Mouse (Mus musculus) adrenal gland, adult 2 months (tissue): ENCODE results near the gene Dhrs13. TPM values are rescaled to one million over a fixed set of nuclear protein-coding genes. Genes with fewer than 3 reads are reported as not detected.
"Not testable (repeated sequence)": the region's sequence is repeated elsewhere in the genome, so short reads cannot be mapped to it uniquely, and the experiment has no call there.

Source experiments
- DNase-seq: peaks from one replicate; pipeline ENCODE4 v3.0.0; 2021
- polyA plus RNA-seq: library from polyadenylated mRNA; depleted of rRNA; stranded (reverse); fragments of >200 nt; gene quantifications from 2 replicates; pipeline ENCODE4 v1.2.3, GENCODE M21; 2012
- total RNA-seq, 2 experiments: library from RNA; stranded (reverse); gene quantifications; 2 replicates each; pipeline ENCODE4 v1.2.3; 2021

The Dhrs13 gene
- total and polyA plus RNA-seq, 3 experiments, result 8.9 to 20.3 (median 17.3) TPM

DNA sequence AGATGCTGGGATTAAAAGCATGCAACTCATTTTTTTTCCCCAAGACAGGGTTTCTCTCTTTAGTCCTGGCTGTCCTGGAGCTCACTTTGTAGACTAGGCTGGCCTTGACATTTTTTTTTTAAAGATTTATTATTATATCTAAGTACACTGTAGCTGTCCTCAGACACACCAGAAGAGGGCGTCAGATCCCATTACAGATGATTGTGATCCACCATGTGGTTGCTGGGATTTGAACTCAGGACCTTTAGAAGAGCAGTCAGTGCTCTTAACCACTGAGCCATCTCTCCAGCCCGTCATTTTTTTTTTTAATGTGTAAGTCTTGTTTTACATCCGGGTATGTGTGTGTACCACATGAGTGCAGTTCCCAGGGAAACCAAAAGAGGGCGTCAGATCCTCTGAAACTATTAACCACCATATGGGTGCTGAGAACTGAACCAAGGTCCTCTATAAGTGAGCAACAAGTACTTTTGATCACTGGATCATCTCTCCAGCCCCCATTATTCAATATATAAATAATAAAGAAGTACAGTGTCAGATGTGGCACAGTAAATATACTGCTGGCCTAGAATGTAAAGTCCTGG, 10.3 kb downstream of the Dhrs13 start:
- DNase-seq, result not testable (repeated sequence)

DNA sequence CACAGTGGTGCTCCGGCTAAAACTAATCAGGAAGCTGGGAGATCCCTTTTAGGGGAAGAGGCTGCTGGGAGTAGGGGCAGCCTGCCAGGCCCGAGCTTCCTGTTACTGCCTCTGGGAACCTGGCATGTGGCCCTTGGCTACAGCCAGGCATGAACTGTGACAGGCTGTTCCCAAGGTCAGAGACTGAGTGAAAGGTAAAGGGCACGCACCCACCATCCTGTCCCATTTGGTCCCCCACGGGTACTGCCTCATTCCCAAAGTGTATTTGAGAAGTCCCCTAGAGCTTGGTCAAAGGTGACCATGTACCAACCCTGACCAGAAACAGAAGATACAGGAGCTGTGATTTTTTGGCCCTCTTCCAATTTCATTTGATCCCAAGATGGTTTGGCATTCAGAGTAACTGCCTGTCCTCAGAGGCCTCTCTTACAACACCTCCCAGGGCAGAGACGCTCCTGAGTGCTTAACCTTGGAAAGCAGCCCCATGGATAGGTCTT, 12.7 kb downstream of the Dhrs13 start:
- peak; percentile 93 for DNase-seq

DNA sequence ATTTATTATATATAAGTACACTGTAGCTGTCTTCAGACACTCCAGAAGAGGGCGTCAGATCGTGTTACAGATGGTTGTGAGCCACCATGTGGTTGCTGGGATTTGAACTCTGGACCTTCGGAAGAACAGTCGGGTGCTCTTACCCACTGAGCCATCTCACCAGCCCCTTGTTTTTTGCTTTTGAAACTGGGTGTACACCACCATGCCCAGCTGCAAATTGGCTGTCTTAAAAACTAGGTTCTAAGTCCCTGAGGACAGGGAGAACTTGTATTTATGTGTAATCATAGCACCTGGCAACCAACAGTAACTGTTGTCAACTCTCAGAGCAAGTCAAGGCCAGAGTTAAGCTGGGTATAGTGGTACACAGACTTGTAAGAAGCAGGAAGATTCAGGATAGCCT, 16.6 kb downstream of the Dhrs13 start:
- not testable (repeated sequence) for DNase-seq

DNA sequence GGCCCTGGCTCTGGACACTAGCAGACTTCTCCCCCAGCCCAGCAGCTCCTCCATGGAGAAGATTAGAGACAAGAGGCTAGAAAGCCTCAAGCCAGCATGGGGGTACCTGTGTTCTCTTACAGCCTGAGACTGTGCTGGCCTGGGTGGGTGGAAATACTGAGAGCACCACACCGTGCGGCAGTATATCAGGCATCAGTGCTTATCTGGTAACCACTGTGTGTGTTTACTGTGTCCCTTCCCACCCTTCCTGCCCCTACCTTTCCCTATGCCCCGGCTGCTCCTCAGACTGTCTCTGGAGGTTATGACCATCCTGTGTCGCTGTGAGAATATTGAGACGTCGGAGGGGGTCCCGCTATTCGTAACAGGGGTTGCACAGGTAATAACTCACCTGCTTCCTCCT, 21.0 kb downstream of the Dhrs13 start:
- DNase-seq, result no peak

DNA sequence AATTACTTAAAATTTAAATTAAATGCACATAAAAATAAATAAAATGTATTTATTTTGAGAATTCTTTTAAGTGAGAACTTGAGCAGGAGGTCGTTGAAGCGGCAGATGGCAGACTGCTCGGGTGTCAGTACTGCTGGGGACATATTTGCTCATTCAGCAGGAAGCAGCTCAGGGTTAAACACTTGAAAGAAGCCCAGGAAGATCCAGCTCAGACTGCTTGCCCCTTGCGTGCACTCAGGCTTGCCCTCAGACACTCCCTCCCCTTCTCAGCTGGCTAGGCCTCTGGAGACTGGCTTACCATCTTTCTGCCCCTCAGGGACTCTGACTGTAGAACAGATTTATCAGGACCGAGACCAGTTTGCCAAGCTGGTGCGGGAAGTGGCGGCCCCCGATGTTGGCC, 24.9 kb downstream of the Dhrs13 start:
- no peak for DNase-seq

DNA sequence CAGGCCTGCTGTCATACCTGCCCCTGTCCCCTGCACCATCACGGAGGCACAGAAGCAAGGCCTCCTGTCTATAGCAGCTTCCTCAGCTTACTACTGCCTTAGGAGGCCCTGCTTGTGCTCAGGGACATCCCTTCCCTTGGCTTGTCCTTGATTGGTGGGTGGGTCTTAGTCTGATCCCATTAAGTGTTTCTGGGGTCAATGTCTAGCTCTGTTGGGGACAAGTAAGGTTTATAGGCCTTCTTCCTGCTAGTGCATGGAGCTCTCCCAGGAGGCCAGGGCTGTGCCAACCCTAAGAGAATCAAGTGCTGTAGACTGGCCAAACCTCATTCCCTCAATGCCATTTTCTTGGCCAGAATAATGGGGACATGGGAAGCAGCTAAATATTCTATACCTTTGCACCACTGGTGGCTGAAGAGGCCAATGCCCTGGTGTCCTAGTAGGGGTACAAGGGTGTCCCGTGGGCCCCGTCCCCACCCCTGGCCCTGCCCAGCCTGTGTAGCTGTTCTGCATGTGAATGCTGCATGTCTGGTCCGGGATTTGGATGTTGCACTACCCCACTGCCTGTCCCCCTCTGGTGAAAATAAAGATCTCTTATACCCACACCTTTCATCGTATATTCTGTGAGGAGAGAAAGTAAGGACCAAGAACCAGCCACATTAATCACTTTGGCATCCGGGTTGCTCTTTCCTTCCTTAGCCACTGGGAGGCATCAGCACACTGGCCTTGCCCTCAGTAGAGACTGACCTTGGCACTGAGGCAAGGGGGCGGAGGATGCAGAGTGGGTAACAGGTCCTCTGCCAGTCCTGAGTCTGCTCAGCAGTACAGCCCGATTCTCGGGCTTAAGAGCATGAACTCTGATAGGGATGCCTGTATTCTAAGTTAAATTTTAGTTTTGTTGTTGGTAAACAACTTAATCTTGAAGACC, 28.0 kb downstream of the Dhrs13 start:
- peak; percentile 88 for DNase-seq

DNA sequence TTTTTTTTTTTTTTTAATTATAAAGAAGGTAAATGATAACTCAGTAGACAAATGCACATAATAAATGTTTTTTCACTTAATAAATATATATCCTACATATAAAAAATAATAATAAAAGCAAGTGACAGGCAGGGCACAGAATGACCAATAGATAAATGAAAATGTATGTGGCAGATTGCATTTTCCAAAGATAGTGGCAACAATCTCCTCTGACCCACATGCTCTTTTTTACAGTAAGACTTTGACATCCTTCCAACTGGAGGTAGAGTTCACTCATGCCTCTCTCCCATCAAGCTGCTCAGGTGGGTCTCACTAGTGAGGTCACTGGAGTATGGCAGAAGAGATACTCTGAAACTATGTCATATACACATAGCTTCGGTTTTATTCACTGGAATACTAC, 30.5 kb downstream of the Dhrs13 start:
- no peak for DNase-seq

DNA sequence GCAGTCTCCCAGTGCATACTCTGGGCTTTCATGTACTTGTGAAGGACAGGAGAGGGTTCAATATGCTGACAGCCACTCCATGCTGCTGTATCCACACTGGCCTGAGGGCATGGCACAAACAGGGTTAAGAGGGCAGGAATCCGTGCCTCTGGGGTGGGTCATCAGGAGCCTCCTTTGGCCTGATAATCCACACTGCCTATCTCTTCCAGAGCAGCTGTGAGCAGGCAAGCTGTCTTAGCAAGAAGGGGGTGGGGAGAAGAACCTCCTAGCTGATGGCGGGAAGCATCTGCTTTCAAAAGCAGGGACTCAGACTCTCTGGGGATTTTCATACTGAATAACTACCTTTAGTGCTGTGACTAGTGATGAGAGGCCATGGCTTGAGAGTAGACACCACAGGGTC, 33.8 kb downstream of the Dhrs13 start:
- DNase-seq, result no peak

DNA sequence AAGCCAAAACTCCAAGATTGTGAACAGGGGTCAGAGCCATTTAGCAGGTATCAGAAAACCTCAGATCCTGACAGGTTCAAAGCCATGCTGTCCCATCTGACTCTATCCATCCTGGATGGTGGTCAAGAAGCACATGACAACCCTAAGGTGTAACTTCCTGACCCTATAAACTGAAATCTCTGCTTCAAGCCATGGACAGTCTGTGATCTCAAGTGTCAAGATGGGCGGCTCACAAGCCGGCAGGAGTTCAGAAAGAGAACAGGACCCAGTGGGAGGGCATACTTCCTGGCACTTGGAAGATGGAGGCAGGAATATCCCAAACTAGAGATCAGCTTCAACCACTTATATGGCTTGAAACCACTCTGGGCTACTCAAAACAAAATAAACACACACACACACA, 34.6 kb downstream of the Dhrs13 start:
- DNase-seq, result no peak

DNA sequence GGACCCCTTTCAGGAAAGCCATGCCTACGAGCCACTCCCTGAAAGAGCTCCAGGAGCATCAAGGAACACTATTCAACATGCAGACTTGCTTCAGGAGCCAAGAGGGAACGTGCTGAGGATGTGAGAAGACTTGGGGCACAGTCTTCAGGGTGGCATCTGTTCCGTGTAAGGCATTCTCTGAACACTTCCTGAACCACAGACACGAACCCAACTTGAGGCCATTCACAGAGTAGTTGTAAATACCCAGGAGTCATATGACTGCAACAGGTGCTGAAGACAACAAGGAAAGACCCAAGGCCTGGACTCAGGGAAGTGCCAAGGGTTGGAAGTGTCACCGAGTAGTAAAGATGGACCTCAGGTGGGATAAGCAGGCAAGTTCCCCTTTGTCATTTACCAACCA, 35.5 kb downstream of the Dhrs13 start:
- no peak for DNase-seq

DNA sequence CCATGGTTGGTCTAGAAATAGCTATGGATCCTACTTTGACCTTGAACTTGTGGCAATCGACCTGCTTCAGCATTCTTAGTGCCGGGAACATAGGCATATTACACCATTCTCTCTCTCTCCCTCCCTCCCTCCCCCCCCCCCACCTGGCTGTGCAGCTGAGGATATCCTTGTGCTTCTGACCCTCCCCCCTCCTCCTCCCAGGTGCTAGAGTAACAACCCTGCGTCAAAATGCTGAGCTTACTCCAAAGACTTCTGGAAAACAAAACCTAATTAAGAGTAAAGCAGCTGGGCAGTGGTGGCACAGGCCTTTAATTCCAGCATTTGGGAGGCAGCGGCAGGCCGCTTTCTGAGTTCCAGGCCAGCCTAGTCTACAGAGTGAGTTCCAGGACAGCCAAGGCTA, 37.0 kb downstream of the Dhrs13 start:
- DNase-seq, result no peak

DNA sequence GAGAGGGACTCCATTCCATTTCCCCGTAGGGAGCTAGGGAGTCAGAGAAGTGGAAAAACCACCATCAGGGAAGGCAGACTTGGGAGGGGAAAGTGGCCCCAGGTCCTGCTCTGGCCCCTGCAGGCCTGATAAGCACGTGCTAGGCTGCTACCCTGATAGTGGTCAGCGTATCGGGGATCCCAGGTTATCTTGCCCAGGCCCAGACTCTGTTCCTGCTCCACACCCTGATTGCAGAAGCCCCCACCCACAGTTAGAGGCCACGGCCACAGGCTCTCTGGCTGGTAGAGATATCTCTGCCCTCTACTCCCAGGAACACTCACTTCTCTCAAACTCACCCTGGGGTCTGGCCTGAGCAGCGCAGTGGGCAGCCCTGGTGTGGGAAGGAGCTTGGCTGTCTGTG, 37.6 kb downstream of the Dhrs13 start:
- DNase-seq, result no peak

DNA sequence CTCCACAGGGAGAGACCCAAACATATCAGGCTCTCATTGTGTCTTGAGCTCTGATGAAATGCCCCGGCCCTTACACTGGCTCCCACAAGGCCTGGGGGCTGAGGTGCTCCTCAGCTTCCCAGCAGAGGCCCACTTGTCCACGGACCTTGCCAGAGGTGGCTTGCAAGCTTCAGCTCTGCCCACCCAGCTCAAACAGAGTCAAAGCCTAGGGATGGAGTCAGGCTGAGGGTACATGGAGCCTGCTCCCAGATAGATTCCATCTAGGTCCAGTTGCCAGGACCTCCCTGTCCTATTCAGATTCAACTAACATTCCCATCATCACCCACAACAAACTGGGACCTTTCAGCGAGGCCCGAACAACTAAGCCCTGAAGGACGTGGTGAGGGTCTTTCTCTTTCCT, 39.9 kb downstream of the Dhrs13 start:
- DNase-seq, result no peak

DNA sequence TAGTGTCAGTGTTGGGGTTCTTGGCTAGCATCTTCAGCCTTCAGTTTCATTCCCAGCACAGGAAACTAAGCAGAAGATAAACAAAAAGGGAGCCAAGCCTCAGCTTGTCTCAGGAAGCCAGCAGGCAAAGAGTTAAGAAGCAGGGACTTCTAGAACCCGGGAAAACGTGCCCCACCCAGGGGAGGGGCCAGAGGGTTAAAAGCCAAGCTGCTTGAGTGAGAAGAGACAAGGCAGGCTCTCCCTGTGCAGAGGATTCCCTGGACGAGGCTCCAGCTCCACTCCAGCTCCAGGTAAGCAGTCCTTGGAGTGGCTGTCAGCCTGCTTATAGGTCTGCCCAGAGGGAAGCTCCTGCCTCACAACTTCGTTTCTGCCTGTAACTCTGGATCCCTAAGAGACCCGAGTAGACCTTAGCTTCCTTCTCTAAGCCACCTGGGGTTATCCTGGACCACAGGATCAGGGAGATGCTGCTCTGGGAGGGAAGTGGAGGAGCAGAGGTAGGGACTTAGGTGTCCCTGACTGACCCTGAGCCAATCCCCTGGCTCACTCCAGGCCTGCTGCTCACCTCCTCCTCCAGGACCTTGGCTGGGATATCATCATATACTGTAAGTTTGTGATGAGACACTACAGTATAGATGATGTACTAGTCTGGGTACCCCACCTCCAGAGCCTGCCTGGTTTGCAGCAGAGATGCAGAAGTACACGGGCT, 40.5 kb downstream of the Dhrs13 start:
- no peak for DNase-seq

DNA sequence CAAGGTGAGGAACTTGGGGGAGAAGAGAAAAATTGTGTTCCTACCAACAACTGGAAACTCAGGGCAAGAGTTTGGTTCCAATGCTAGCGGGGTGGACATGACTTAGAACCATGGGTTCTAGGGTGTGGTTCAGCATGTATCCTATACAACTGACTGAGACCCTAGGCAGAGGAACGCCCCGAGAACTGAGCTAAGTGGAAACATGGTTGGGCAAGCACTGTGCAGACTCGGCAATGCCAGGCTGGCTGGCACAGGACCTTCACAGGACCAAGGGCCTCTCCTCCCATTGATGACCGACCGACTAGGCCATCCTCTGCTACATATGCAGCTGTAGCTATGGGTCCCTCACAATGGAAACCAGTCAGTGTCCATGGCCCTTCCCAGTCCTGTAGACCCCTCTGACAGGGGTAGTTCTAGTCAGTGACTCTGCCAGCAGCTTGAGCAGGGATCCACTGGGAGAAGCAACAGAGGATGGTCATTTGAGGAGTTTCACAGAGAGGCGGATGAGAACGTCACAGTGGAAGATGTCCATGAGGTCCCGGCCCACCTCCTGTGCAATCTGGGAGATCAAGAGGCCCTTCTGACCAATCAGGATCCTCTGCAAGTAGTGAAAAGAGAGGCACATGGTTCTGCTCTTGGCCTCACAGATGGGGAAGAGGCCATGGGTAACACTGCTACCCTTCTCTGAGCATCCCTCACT, 41.6 kb downstream of the Dhrs13 start:
- no peak for DNase-seq

DNA sequence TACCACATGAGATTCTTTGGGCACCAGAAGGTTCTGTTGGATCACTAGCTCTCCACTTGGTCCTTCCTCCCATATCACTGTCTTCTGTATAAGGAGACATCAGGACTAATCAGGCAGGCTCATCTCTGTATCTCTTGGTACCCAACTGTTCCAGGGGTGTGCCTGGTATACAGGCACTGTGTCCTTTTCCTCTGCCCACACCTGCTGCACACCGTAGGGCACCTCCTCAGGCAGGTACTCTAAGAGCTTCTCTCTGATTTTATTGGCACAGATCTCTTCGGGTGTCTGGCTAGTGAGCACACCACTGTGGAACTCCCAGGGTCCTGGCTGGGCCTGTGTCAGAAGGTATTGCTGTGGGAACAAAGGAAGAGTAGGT, 42.2 kb downstream of the Dhrs13 start:
- no peak for DNase-seq

DNA sequence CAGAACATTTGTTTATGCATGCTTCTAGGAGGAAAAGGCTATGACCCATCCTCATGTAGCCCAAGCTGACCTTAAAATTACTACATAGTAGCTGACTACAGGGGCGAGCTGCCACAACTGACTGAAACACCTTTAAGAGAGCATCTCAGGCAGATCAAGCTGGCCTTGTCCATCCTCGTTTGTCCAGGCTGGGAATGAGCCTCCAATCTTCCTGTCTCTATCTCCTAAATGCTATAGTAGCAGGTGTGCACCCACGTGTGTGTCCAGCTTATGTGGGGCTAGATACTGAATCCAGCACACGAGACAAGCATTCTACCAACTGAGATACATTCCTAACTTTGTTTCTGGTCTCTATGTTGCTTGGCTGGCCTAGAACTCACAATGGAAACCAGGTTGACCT, 42.6 kb downstream of the Dhrs13 start:
- DNase-seq, result no peak

DNA sequence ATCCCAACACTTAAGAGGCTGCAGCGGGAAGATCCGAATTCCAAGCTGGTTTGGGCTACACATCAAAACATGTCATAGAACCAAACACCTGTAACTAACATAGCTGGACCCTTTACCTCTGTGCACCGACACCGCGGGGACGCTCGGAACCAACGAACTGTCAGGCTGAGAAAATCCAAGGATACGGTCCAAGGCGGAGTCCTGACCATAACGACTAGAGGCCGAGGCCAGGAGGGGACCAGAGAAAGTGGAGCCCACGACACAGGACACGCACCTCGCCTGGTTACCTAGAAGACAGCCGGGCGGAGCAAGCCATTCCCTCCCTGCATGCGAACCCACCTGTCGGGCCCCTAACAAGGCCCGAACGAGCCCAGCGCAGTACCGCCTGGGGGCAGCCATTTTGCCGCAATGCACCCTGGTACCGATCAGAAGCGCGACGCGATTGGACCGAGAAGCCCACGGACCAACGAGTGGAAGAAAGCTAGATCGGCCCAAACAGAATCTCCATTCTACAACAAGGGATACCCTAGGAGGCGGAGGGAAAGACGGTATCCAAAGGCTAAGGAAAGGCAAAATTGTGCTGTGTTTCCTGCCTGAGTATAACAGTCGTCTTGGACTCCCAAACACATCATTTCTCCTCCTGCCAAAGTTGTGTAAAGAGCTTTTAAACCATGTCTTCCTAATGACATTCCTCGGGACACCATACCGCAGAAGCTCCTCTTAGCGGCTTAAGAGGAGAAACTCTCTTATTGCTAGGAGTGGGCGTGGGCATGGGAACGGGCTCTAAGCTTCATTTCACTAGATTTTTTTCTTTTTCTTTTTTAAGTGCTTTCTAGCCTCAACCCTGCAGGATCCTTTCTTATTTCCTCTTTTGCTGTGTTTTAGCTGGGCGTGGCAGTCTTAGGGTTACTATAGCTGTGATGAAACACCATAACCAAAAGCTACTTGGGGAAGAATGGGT, 48.2 kb downstream of the Dhrs13 start, which contains the start of gene Eral1:
Eral1 (minus strand) TSS at position 423 of the 961 bp plus-strand sequence.
- peak; percentile 92 for DNase-seq

DNA sequence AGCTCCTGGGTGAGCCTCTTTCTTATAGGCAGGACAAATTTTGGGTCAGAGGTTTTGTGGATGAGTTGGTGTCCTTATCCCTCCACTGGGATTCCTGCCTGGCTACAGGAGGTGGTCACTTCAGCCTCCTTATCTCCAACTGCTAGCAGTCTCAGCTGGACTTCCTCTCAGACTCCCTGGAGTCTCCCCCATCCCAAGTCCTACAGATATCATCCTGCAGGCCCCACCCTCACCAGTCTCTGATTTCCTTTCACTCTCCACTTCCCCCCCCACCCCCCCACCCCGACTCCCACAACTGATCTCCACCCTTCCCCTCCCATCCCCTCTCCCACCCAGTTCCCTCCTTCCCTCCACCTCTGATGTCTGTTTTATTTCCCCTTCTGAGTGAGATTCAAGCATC, 51.5 kb downstream of the Dhrs13 start:
- no peak for DNase-seq

DNA sequence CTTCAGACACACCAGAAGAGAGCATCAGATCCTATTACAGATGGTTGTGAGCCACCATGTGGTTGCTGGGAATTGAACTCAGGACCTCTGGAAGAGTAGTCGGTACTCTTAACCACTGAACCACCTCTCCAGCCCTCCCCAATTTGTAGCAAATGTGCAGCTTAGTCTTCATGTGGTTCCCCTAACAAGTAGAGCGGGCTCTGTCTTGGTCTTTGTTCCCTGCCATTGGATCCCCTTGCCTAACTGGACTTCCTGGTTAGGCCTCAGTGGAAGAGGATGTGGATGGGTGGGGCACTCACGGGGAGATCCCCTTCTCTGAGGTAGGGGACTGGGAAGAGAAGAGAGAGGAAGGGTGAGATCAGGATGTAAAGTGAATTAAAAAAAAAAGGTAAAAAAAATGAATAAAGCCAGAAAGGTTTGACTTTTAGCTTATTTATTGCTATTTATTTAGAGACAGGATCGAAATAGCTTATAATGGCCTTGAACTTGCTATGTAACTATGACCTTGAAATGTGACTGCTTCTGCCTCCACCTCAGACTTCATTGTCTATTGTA, 54.9 kb downstream of the Dhrs13 start:
- DNase-seq, result no peak
